Mouse (Mus musculus) ES-Bruce4 (cell line): ENCODE data around the gene Uvssa. TPM values are rescaled to one million over a fixed set of nuclear protein-coding genes. Genes with fewer than 3 reads are reported as not detected.

Experiments
- H3K27ac ChIP-seq: 2 replicates; pipeline ENCODE4 v1.5.1; 2012; ENCODE audit warnings: low read length, inconsistent platforms; ENCODE audit not compliant: insufficient read depth
- H3K27me3 ChIP-seq: 2 replicates; pipeline ENCODE4 v1.6.1; 2012; ENCODE audit warnings: mild to moderate bottlenecking, low read length, inconsistent platforms; ENCODE audit not compliant: control insufficient read depth, poor library complexity, insufficient read depth, severe bottlenecking
- H3K36me3 ChIP-seq: 2 replicates; pipeline ENCODE4 v1.6.1; 2012; ENCODE audit warnings: inconsistent platforms, mild to moderate bottlenecking, low read length, moderate library complexity; ENCODE audit not compliant: control insufficient read depth, poor library complexity, insufficient read depth, severe bottlenecking
- H3K4me1 ChIP-seq: one replicate; pipeline ENCODE4 v1.8.1; 2011; ENCODE audit warnings: low read length; ENCODE audit not compliant: control insufficient read depth, insufficient read depth
- H3K4me3 ChIP-seq: 2 replicates; pipeline ENCODE4 v1.5.1; 2011; ENCODE audit warnings: low read depth, mild to moderate bottlenecking, low read length
- H3K9ac ChIP-seq: 2 replicates; pipeline ENCODE4 v1.6.1; 2012; ENCODE audit warnings: low read depth, mild to moderate bottlenecking, inconsistent platforms; ENCODE audit not compliant: poor library complexity, severe bottlenecking
- H3K9me3 ChIP-seq: replicated peaks from 2 replicates; pipeline ENCODE4 v1.6.1; 2012; ENCODE audit warnings: mild to moderate bottlenecking, low read length, inconsistent platforms; ENCODE audit not compliant: control insufficient read depth, poor library complexity, insufficient read depth, severe bottlenecking
- CTCF ChIP-seq: IDR thresholded peaks from one replicate; pipeline ENCODE4 v1.8.1; 2011; ENCODE audit warnings: low read depth, low read length
- EP300 ChIP-seq: IDR thresholded peaks from 2 replicates; pipeline ENCODE4 v1.6.1; 2011; ENCODE audit warnings: low read depth, low read length; ENCODE audit not compliant: insufficient read depth
- POLR2A ChIP-seq: IDR thresholded peaks from one replicate; pipeline ENCODE4 v1.8.1; 2011; ENCODE audit warnings: low read length; ENCODE audit not compliant: insufficient read depth
- polyA plus RNA-seq: library from polyadenylated mRNA; stranded (reverse); fragments of >200 nt; gene quantifications from 2 replicates; pipeline ENCODE4 v1.2.4, GENCODE M21; 2011; ENCODE audit warnings: low read depth; ENCODE audit not compliant: missing spikeins, insufficient read depth, insufficient read length

Gene Uvssa
- polyA plus RNA-seq, 1 experiment, result 6.9 TPM

GRCm38 (mm10) chr5:33358467-33358866 is 19.9 kb upstream of the Uvssa start:
- Histone ChIP-seq H3K27me3 (no peaks in the 10 kb centered on the region), H3K4me1 (no peaks in the 10 kb centered on the region), H3K36me3 (peaks cover 27% of the 10 kb centered on the region), H3K27ac (no peak overlapping the region), H3K9ac (no peak overlapping the region), H3K4me3 (no peak overlapping the region), H3K9me3 (no peaks in the 10 kb centered on the region)
- TF ChIP-seq POLR2A (no peak), CTCF (no peak), EP300 (no peak)

GRCm38 (mm10) chr5:33363263-33363662 is 15.1 kb upstream of the Uvssa start:
- Histone ChIP-seq H3K36me3 (peaks cover 55% of the 10 kb centered on the region), H3K4me1 (no peaks in the 10 kb centered on the region), H3K9me3 (no peaks in the 10 kb centered on the region), H3K27me3 (no peaks in the 10 kb centered on the region), H3K27ac (no peak overlapping the region), H3K4me3 (no peak overlapping the region), H3K9ac (no peak overlapping the region)
- TF ChIP-seq EP300 (no peak), POLR2A (no peak), CTCF (no peak)

GRCm38 (mm10) chr5:33368651-33369050 is 9.7 kb upstream of the Uvssa start:
- Histone ChIP-seq H3K36me3 (peaks cover 50% of the 10 kb centered on the region), H3K4me1 (no peaks in the 10 kb centered on the region), H3K27ac (no peak overlapping the region), H3K27me3 (no peaks in the 10 kb centered on the region), H3K4me3 (no peak overlapping the region), H3K9ac (no peak overlapping the region), H3K9me3 (no peaks in the 10 kb centered on the region)
- TF ChIP-seq CTCF (no peak), EP300 (no peak), POLR2A (no peak)

- Histone ChIP-seq H3K36me3 (peaks cover 33% of the 10 kb centered on the region), H3K4me3 (no peak overlapping the region), H3K9ac (no peak overlapping the region), H3K9me3 (no peaks in the 10 kb centered on the region), H3K27ac (no peak overlapping the region), H3K4me1 (no peaks in the 10 kb centered on the region), H3K27me3 (no peaks in the 10 kb centered on the region)
- peak; percentile 37 for TF ChIP-seq CTCF
- no peak for TF ChIP-seq EP300
- TF ChIP-seq POLR2A, result no peak
Measured at GRCm38 (mm10) chr5:33371137-33371536, 7.2 kb upstream of the Uvssa start.

GRCm38 (mm10) chr5:33371668-33372067 is 6.7 kb upstream of the Uvssa start:
- Histone ChIP-seq H3K4me1 (no peaks in the 10 kb centered on the region), H3K27ac (no peak overlapping the region), H3K27me3 (no peaks in the 10 kb centered on the region), H3K9me3 (no peaks in the 10 kb centered on the region), H3K36me3 (peaks cover 30% of the 10 kb centered on the region), H3K9ac (no peak overlapping the region), H3K4me3 (no peak overlapping the region)
- TF ChIP-seq POLR2A (no peak), CTCF (no peak)

- no peaks in the 10 kb centered on the region for H3K4me1 ChIP-seq
- H3K9me3 ChIP-seq, result no peaks in the 10 kb centered on the region
- TF ChIP-seq EP300 (no peak), POLR2A (no peak), CTCF (no peak)
- H3K27ac ChIP-seq, result no peak overlapping the region
- no peak overlapping the region for H3K9ac ChIP-seq
- peaks cover 26% of the 10 kb centered on the region for H3K36me3 ChIP-seq
- H3K4me3 ChIP-seq, result no peak overlapping the region
- H3K27me3 ChIP-seq, result no peaks in the 10 kb centered on the region
Measured at GRCm38 (mm10) chr5:33372331-33373038, 5.9 kb upstream of the Uvssa start.
